Mouse (Mus musculus): ENCODE data around the gene Thbs1.

Gene Thbs1

DNA sequence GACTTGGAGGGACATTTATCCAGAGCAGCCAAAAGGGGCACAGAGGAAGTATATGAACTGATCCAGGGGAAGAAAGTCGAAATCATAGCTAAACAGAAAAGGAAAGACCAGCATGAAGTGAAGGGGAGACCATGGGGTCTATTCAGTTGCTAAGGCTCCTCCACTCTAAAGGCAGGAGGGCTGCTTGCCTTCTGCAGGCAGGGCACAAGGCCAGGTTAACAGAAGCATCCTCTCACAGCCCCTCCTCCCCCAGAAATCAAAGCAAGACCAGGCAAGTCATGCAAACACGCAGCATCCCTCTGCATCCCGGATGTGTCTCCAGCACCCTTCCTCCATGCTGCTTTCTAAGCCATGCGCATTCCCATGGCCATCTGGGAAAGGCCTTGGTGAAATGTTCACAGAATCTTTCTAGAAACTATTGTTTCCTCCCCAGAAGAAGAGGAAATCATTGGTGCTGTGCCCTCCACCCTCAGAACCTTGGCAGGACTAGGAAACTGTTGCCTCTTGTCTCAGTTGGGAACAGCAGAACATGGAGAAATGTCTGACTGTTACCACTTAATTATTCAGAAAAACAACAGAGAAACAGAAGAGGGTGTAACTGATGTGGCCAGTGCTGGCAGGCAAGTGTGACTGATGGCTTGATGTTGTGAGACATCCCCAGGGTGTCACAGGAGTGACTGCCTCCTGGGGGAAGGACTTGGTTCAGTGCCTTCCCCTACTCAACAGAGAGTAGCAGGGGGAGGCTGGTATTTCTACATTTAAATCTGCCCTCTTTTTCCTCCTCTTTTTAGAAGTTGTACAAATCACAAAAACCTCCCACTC is 36.9 kb downstream of the Thbs1 start:
- CTCF ChIA-PET = no interaction called here

GRCm38 (mm10) chr2:118149855-118150563 is 38.3 kb downstream of the Thbs1 start:
- CTCF ChIA-PET = no interaction called here

DNA sequence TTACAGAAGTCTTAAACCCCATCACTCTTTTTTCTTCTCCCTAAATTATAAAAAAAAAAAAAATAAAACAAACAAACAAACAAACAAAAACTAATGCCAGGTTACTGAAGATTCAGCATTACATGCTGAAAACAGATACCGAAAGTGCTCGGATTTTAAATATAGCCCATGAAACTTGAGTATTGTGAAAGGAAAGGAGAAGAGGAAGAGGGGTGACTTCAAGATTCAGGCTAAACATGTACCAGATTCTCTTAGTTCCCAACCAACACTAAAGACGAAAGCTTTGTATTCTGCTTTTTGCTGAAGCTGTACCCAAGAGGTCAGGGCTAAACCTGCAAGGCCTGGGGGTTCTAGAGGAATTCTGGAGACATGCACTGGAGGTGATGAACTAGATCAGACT is 46.4 kb downstream of the Thbs1 start:
- CTCF ChIA-PET = no interaction called here

DNA sequence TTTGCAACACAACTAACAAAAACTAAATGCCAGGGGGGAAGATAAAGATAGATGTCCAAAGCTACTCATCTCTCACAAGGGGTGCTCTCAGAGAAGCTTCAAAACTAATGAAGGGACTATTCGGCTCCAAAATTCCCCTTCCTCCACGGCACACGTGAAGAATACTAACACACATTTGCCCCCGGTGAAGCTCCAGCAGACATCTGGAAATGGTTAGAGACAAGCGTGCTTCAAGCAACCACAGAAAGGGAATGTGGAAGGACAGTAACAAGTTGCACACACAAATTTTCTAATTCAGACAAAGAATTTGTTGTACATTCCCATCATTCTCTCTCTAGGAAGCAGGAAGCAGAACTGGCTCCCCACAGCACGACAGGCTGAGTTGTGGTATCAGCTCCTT is 47.5 kb downstream of the Thbs1 start:
- CTCF ChIA-PET = no interaction called here

- CTCF ChIA-PET = no interaction called here
These were observed 48.9 kb downstream of the Thbs1 start for GRCm38 (mm10) chr2:118160547-118160946.

DNA sequence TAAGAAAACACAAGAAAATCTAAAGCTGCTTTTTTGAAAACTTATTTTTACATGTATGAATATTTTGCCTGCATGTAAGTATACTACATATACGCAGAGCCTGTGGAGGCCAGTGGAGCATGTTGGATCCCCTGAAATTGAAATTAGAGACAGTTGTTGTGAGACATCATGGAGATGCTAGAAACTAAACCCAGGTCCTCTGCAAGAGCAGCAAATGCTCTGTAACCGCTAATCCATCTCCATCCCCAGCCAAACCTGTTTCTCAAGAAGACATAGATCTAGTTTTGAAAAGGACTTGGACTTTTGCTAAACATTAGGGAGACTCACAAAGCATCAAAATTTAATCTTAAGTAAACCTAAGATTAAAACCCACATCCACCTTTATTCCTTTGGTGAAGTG is 49.3 kb downstream of the Thbs1 start:
- CTCF ChIA-PET = no interaction called here

DNA sequence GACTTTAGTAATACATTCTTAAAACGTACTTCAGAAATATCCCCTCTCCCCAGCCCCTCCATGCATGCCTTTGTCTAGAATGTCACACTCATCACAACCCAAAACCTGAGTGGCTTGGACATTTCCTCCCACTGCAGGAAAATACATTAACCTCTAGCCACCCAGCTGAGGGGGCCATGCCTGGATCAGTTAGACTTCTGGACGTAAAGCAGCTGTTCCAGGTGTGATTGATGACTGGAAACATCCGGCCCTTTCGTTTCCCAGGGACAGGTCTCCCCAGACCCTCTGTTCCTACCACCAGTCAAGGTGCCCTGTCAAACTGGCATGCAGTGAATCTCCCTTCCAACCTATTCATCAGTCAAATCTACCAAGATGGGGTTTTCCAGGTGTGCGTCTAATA is 50.8 kb downstream of the Thbs1 start:
- CTCF ChIA-PET = interaction anchor here (0.7 kb wide), 1 partner anchor 462 kb away, joined by 4 read pairs; no protein-coding TSS in a partner anchor

DNA sequence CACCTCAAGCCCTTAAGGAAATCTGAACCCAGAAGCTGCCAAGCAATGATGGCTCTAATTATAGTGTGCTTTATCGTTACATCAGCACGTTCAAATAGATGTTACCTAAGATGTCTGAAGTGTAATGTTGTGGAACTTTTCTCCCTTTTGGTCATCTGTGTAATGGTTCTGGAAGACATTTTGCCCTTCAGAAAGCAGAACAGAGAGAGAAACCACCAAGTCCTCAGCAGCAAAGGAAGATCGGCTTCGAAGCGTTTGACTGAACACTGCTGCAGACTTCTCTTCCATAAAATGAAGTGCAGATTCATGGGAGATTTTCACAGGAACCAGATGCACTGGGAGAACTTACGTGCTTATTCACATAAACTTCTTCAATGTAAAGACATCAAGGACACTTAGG is 52.5 kb downstream of the Thbs1 start:
- CTCF ChIA-PET = no interaction called here

DNA sequence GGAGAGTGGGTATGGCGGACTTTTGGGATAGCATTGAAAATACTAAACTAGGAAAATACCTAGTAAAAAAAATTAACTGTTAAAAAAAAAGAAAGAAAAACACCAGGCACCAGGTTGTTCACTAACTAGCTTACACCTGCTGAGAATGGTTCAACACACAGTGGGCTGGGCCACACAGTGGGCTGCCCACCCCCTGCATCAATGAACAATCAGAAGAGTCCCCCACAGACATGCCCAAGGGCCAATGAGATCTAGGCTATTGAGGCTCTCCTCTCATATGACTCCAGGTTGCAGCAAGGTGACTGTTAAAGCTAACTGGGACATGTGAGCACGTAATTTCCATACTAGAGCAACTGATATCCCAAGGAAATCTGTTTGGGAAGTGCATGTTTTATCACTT is 54.0 kb downstream of the Thbs1 start:
- CTCF ChIA-PET = no interaction called here

- CTCF ChIA-PET = no interaction called here
These were observed 56.1 kb downstream of the Thbs1 start for GRCm38 (mm10) chr2:118167731-118168130.

DNA sequence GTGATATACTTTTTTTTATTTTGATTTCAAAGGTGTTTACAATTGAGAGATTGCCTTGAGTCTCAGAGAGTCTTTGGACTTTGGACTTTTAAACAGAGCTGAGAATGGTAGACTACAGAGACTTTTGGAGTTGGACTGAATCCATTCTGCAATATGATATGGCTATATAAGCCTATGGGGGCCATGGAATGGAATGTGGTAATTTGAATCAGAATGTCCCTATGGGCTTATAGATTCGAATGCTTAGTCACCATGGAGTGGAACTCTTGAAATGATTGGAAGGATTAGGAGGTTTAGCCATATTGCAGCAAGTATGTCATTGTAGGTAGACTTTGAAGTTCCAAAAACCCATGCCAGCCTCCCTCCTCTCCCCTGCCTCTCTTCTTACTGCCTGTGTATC is 56.5 kb downstream of the Thbs1 start:
- CTCF ChIA-PET = no interaction called here

DNA sequence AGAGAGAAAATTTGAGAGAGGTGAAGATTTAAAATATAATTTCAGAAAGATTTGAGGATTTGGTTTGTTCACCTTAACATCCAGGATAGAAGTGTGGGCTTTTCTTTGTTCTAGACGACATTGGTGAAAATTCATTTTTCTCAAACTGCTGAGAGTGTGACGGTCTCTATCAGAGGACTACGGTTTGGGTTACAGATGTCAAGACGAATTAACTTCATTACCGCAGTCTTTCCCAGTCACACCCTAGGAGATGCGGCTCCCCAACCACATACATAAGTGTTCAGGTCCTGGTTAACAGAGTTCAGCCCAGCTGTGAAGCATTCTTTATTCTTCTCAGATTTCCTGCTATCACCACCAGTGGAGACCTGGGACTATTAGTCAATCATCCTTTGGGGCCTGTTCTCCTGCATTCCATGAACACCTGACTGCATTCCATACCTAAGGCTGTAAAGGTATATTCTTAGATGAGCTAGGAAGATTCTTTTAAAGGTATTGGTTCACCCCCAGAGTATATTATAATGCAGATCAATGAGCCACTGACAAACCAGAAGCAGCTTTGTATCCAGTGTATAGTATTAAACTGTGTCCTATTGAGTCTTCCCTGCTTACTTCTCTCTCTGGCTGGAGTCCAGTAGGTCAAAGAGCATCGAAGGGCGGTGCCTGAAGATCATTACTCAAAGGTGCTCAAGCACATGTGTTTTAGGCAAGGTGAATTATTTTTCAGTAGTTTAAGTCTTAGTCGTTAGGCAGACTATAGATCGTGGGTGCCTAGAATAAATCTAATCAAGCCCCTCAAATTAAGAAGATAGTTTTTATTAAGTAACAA is 63.1 kb downstream of the Thbs1 start:
- CTCF ChIA-PET = no interaction called here
